In the genomic region with DNA sequence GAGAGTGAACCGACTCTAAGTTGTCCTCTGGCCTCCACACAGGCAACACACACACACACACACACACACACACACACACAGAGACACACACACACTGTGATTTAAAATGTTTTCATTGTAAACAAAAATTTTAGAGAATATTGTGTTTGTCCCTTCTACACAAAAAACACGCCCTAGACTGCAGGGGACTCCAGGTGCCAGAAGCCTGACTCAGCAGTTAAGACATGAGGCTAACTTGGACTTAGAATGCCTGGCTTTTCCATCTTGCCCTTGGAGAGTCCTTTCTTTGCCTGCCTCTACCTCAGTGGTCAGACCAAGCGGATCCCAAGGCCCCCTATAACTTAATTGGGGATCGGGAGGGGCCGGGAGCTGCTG, we compare ENCODE assay signal across 8 mouse cellular contexts. TPM values are rescaled to one million over a fixed set of nuclear protein-coding genes. Genes with fewer than 3 reads are reported as not detected.
DNase-seq lines count a peak whose midpoint lies in the region; ATAC-seq lines count a peak whose summit lies in the region.

No protein-coding gene starts in this region.

- H3K36me3 ChIP-seq in neural tube, embryonic 11.5 days (ENCODE audit: control insufficient read depth, insufficient read depth, low read length), result no peaks in the 10 kb centered on the region
- H3K36me3 ChIP-seq in hindbrain, embryonic 10.5 days, result no peaks in the 10 kb centered on the region

- H3K27me3 ChIP-seq in neural tube, embryonic 11.5 days (ENCODE audit: control insufficient read depth, insufficient read depth, low read length), result 0 out of 2 replicates have a peak, but pooled peaks cover 6% of the 10 kb centered on the region
- H3K27me3 ChIP-seq in hindbrain, embryonic 10.5 days (ENCODE audit: insufficient read depth, poor library complexity, severe bottlenecking), result peaks cover 30% of the 10 kb centered on the region

- no peak for DNase-seq in cerebellum, postnatal 4 days (ENCODE audit: low spot score in 2 of 2)
- no peak for DNase-seq in neural tube, embryonic 11.5 days (ENCODE audit: low spot score)
- no peak for DNase-seq in neural tube, embryonic 10.5 days (ENCODE audit: extremely low spot score, low spot score)
- DNase-seq in hindbrain, embryonic 10.5 days (ENCODE audit: low spot score), result no peak
- DNase-seq in layer of hippocampus, adult 9-10 months (ENCODE audit: low spot score), result no peak
- no peak for DNase-seq in frontal cortex, postnatal 10 days (ENCODE audit: low spot score in 2 of 2)

- peak overlapping the region; percentile 75 for H3K4me3 ChIP-seq in neural tube, embryonic 11.5 days (ENCODE audit: low read depth, low read length)
- peak overlapping the region; percentile 83 for H3K4me3 ChIP-seq in hindbrain, embryonic 10.5 days

- 8% methylated on average over 5 of the region's 5 CpGs for WGBS in neural tube, embryonic 11.5 days
- 10% methylated on average over 5 of the region's 5 CpGs for WGBS in hindbrain, embryonic 10.5 days

- no peaks in the 10 kb centered on the region for H3K9me3 ChIP-seq in neural tube, embryonic 11.5 days (ENCODE audit: control insufficient read depth, low read length)
- no peaks in the 10 kb centered on the region for H3K9me3 ChIP-seq in hindbrain, embryonic 10.5 days

- ATAC-seq in cerebellum, adult (ENCODE audit: insufficient number of reproducible peaks, low FRiP score, low TSS enrichment), result peak; percentile 5; the same call in 1 of the 2 replicates
- ATAC-seq in neural tube, embryonic 11.5 days (ENCODE audit: insufficient read depth, low FRiP score, low TSS enrichment), result peak; percentile 50
- ATAC-seq in megakaryocyte progenitor cell, adult 5-6 weeks (replicated peaks; ENCODE audit: poor library complexity), result 0 out of 2 replicates have a peak, but pooled peaks have one; percentile 16

- H3K9ac ChIP-seq in neural tube, embryonic 11.5 days (ENCODE audit: low read length), result peak overlapping the region; percentile 92

- H3K4me1 ChIP-seq in neural tube, embryonic 11.5 days (ENCODE audit: control insufficient read depth, insufficient read depth, low read length), result peaks cover 4% of the 10 kb centered on the region; the same call in 1 of the 2 replicates
- peaks cover 33% of the 10 kb centered on the region for H3K4me1 ChIP-seq in hindbrain, embryonic 10.5 days (replicated peaks)

- peak overlapping the region; percentile 90 for H3K4me2 ChIP-seq in neural tube, embryonic 11.5 days (ENCODE audit: low read depth)

- no peak overlapping the region for H3K27ac ChIP-seq in neural tube, embryonic 11.5 days (ENCODE audit: low read depth, low read length)
- H3K27ac ChIP-seq in hindbrain, embryonic 10.5 days, result peak overlapping the region; percentile 93

RNA-seq across cellular contexts. Expression of gene Epdr1, which starts 0.9 kb away (rescaled TPM):
- polyA plus RNA-seq in neural tube, embryonic 11.5 days (2014; fragmentation: Nextera tagmentation; extraction: Ambion mirVana), result 16.2 and 16.7 TPM in 2 replicates
- polyA plus RNA-seq in hindbrain, embryonic 10.5 days (2016; fragmentation: Nextera tagmentation; extraction: Ambion mirVana), result 15.7 and 16.0 TPM in 2 replicates
- 7.4 and 14.0 TPM in 2 replicates for total RNA-seq in megakaryocyte progenitor cell, adult 5-6 weeks (2015)
- 2.5 and 10.0 TPM in 2 replicates for total RNA-seq in megakaryocyte progenitor cell, adult 5-6 weeks (2017)

RNA-seq across cellular contexts. Expression of gene Sfrp4, which starts 4.1 kb away (rescaled TPM):
- polyA plus RNA-seq in neural tube, embryonic 11.5 days (2014; fragmentation: Nextera tagmentation; extraction: Ambion mirVana), result 1.2 and 1.9 TPM in 2 replicates
- 1.0 and 1.3 TPM in 2 replicates for polyA plus RNA-seq in hindbrain, embryonic 10.5 days (2016; fragmentation: Nextera tagmentation; extraction: Ambion mirVana)
- total RNA-seq in megakaryocyte progenitor cell, adult 5-6 weeks (2015), result 0.49 and 2.3 TPM in 2 replicates
- 1.7 TPM in 1 of 2 replicates, not detected in the other for total RNA-seq in megakaryocyte progenitor cell, adult 5-6 weeks (2017)
